Mouse (Mus musculus): ENCODE measurements around the gene Adamts3. TPM values are rescaled to one million over a fixed set of nuclear protein-coding genes. Genes with fewer than 3 reads are reported as not detected.

The Adamts3 gene
- total and polyA plus RNA-seq, 3 experiments, result 11.4 to 15.7 TPM; not detected in 1

GRCm38 (mm10) chr5:89763189-89764187, 119.6 kb downstream of the Adamts3 start:
- peak; percentile 34 for DNase-seq (ENCODE audit: low read depth, low spot score)
- Histone ChIP-seq H3K79me2 (ENCODE audit: control insufficient read depth, insufficient read depth, low read length, poor library complexity) (no peaks in the 10 kb centered on the region), H3K27ac (ENCODE audit: control insufficient read depth, low read depth, low read length) (no peak overlapping the region), H3K27me3 (ENCODE audit: control insufficient read depth in 1 of 2, insufficient read depth in 2 of 2, low read length in 2 of 2) (no peaks in the 10 kb centered on the region), H3K9ac (ENCODE audit: control insufficient read depth, low read depth, low read length, poor library complexity, severe bottlenecking) (no peak overlapping the region), H3K4me1 (ENCODE audit: control insufficient read depth in 1 of 2, insufficient read depth in 2 of 2, low read length in 2 of 2) (no peaks in the 10 kb centered on the region), H3K9me3 (replicated peaks; ENCODE audit: insufficient read depth, low read length) (no peaks in the 10 kb centered on the region), H3K4me3 (ENCODE audit: control insufficient read depth in 1 of 2, insufficient read depth in 1 of 2, low read depth in 2 of 2, low read length in 2 of 2) (no peak overlapping the region), H3K36me3 (ENCODE audit: control insufficient read depth in 1 of 2, insufficient read depth in 2 of 2, low read length in 2 of 2) (peaks cover 0 to 5% of the 10 kb centered on the region in 2 experiments; a peak in 2 of 4 replicates)
- TF ChIP-seq ETS1 (IDR thresholded peaks at IDR 0.05; ENCODE audit: low read depth, low read length), result no peak
- TF ChIP-seq KAT2A (conservative IDR thresholded peaks at IDR 0.05; ENCODE audit: low read depth, low read length), result no peak
- no peak for TF ChIP-seq MXI1 (IDR thresholded peaks at IDR 0.05; ENCODE audit: low read depth, low read length)
- TF ChIP-seq USF1 (IDR thresholded peaks at IDR 0.05; ENCODE audit: low read depth, low read length), result no peak

GRCm38 (mm10) chr5:89760368-89760767, 122.8 kb downstream of the Adamts3 start:
- Histone ChIP-seq H3K9me3 (replicated peaks; ENCODE audit: insufficient read depth, low read length) (no peaks in the 10 kb centered on the region), H3K4me3 (ENCODE audit: control insufficient read depth in 1 of 2, insufficient read depth in 1 of 2, low read depth in 2 of 2, low read length in 2 of 2) (no peak overlapping the region), H3K27me3 (ENCODE audit: control insufficient read depth in 1 of 2, insufficient read depth in 2 of 2, low read length in 2 of 2) (no peaks in the 10 kb centered on the region), H3K27ac (ENCODE audit: control insufficient read depth, low read depth, low read length) (no peak overlapping the region), H3K9ac (ENCODE audit: control insufficient read depth, low read depth, low read length, poor library complexity, severe bottlenecking) (no peak overlapping the region), H3K4me1 (ENCODE audit: control insufficient read depth in 1 of 2, insufficient read depth in 2 of 2, low read length in 2 of 2) (no peaks in the 10 kb centered on the region), H3K36me3 (ENCODE audit: control insufficient read depth in 1 of 2, insufficient read depth in 2 of 2, low read length in 2 of 2) (peaks cover 0 to 5% of the 10 kb centered on the region in 2 experiments; a peak in 2 of 4 replicates), H3K79me2 (ENCODE audit: control insufficient read depth, insufficient read depth, low read length, poor library complexity) (no peaks in the 10 kb centered on the region)
- TF ChIP-seq MAZ (IDR thresholded peaks at IDR 0.05; ENCODE audit: low read depth, low read length), result no peak
- TF ChIP-seq MEF2A (IDR thresholded peaks at IDR 0.05; ENCODE audit: extremely low read depth, insufficient replicate concordance, low read depth, low read length, poor library complexity, severe bottlenecking), result no peak
- TF ChIP-seq ZC3H11A (IDR thresholded peaks at IDR 0.05; ENCODE audit: low read depth, low read length), result no peak
- no peak for TF ChIP-seq BHLHE40 (IDR thresholded peaks at IDR 0.05; ENCODE audit: borderline replicate concordance, low read depth, low read length)
- TF ChIP-seq CHD1 (IDR thresholded peaks at IDR 0.05; ENCODE audit: low read depth, low read length), result no peak
- TF ChIP-seq SIN3A (IDR thresholded peaks at IDR 0.05; ENCODE audit: low read length), result no peak
- TF ChIP-seq POLR2AphosphoS2 (IDR thresholded peaks at IDR 0.05; ENCODE audit: low read length), result no peak
- TF ChIP-seq ZKSCAN1 (IDR thresholded peaks at IDR 0.05; ENCODE audit: low read depth, low read length), result no peak
- no peak for TF ChIP-seq MYB (IDR thresholded peaks at IDR 0.05; ENCODE audit: low read depth, low read length)
- TF ChIP-seq NRF1 (IDR thresholded peaks at IDR 0.05; ENCODE audit: insufficient read depth, low read depth, low read length, poor library complexity, severe bottlenecking), result no peak
- no peak for TF ChIP-seq ELF1 (IDR thresholded peaks at IDR 0.05; ENCODE audit: low read depth, low read length)
- TF ChIP-seq E2F4 (IDR thresholded peaks at IDR 0.05; ENCODE audit: borderline replicate concordance, low read depth, low read length), result no peak
- no peak for TF ChIP-seq GATA1 (IDR thresholded peaks at IDR 0.05; ENCODE audit: low read depth, low read length)
- TF ChIP-seq ZMIZ1 (IDR thresholded peaks at IDR 0.05; ENCODE audit: low read depth, low read length), result no peak
- no peak for TF ChIP-seq MYC (IDR thresholded peaks at IDR 0.05; ENCODE audit: low read depth, low read length)
- no peak for TF ChIP-seq USF2 (IDR thresholded peaks at IDR 0.05; ENCODE audit: borderline replicate concordance in 1 of 2, insufficient read depth in 1 of 2, low read depth in 1 of 2, low read length in 2 of 2)
- no peak for TF ChIP-seq TAL1 (IDR thresholded peaks at IDR 0.05; ENCODE audit: low read length)
- no peak for DNase-seq (ENCODE audit: low read depth, low spot score)

All from MEL (cell line).